Mouse (Mus musculus) CH12F3 (cell line): ENCODE results near the gene Nuak2.
"Not testable (repeated sequence)": the region's sequence is repeated elsewhere in the genome, so short reads cannot be mapped to it uniquely, and the experiment has no call there.

ENCODE experiments used
- in situ Hi-C: fragments of 300-500 bp; cut with MboI; formaldehyde crosslinking; loops from 2 replicates; pipeline ENCODE4 v1.14.3; 2020; ENCODE audit warnings: low sequenced_read_pairs

Gene Nuak2

DNA sequence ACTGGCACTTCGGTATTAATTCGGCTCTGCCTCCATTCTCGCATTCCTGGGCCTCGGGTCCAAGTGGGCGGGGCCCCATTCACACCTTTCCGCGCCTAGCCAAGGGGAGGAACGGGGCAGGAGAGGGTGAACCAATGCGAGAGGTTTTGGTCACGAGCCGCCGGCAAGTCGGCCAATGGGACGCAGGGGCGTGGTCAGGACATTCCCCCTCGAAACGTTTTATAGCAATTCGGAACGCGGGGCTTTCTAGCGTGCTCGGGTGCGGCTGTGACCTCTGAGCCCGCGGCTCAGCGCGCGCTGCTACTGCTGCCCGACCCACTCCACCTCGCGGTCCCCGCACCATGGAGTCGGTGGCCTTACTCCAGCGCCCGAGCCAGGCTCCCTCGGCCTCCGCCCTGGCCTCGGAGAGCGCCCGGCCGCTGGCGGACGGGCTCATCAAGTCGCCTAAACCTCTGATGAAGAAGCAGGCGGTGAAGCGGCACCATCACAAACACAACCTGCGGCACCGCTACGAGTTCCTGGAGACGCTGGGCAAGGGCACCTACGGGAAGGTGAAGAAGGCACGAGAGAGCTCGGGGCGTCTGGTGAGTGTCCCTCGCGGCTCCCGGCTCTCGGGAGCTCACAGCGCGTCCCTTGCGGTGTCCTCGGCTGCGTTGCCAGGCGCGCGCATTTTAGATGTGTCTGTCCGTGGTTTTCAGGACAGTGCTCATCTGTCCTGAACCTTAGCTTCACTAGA lies at the start of gene Nuak2:
TSS of gene Nuak2 (plus strand) at position 238 of the 736 bp plus-strand sequence.
- in situ Hi-C loops, result loop anchor here (5.0 kb wide), 1 partner anchor 36 kb away; no protein-coding TSS in a partner anchor

DNA sequence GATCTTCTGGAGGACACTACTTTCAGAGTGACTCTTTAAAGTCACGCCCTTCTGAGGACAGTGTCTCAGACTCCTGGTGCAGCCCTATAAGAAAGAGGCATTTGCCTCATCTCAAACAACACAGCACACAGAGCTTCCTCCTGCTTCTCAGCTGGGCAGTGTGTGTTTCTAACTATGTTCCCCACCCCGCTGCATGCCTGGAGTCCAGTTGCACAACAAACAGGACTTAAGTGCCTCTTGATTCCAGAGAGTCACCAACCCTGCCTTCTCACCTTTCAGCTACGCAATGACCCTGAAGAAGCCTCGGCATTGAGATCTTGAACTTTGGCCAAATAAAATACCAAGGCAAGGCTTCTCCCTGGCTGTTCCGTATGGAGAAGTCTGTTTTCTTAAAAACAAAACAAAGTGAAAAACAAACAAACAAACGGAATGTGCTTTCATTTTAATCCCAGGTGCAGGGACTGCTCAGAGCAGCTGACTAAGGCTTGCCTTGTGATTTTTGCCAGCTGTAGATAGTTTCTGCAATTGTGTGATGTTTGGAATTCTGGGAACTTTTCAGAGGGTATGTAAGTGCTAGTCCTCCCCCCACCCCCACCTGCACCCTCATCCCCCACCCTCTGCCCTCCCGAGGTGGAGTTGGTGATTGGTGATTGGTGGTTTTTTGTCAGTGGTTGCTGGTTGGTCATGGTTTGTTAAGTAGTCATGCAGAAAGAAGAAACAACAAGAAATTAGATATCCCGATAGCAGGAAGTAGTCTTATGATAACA lies 49.0 kb upstream of the Nuak2 start:
- in situ Hi-C loops, result no loop called here

DNA sequence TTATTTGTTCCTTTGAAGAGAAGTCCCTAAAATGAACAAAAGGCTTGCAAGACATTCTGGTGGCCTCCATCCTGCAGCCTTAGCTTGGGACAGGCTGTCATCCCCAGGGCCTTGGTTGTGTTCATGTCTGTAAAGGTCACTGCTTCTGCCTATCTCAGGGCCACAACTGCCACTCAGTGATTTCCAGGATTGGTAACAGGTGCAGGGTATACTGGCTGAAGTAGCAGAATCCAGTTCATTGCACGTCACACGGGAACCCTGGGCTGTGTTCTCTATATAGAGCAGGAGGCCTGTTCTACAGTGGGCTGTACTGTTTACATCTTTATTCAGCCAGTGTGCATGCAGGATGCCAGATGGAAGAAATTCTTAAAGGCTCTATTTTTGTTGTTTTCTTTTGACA lies 48.0 kb upstream of the Nuak2 start:
- in situ Hi-C loops, result no loop called here

DNA sequence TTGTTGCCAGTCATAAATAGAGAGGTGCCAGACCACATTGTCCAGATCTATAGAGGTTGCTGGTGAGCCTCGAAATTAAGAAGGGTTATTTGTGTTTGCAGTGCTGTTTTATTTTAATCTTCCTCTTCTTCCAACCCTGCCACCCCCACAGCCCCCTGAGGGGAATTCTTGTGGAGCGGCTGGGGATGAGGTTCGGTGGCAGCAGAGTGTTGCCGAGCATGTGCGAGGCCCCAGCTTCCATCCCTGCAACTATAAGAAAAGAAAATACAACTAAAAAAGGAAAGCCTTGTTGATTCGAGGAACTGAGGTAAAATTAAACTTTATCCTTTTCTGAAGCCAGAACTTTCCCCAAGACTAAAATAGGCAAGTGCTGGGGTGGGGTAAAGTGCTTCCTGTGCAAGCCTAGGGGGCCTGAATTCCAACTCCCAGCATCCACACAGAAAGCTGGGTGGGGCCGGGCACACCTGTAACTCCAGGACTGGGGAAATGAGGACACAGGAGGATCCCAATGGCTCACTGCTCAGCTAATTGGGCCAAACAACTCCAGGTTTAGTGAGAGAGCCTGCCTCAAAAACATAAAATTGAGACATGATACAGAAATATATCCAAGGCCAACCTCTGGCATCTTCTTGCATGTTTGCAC lies 47.4 kb upstream of the Nuak2 start:
- in situ Hi-C loops, result no loop called here

DNA sequence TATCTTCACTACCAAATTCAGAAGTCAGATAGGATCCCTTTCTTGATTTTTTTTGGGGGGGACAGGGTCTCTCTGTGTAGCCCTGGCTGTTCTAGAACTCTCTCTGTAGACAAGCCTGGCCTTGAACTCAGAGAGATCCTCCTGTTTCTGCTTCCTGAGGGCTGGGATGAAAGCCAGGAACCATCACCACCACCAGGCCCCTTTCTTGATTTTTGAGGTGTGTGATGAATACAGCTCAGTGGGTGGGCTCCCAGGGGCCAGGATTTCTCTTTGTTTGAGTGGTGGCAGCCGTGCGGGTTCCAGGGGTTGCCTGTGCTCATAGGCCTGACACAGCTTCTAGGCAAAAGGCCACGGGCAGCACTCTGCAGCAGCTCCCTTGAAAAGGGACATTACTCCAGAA lies 44.7 kb upstream of the Nuak2 start:
- in situ Hi-C loops, result no loop called here

DNA sequence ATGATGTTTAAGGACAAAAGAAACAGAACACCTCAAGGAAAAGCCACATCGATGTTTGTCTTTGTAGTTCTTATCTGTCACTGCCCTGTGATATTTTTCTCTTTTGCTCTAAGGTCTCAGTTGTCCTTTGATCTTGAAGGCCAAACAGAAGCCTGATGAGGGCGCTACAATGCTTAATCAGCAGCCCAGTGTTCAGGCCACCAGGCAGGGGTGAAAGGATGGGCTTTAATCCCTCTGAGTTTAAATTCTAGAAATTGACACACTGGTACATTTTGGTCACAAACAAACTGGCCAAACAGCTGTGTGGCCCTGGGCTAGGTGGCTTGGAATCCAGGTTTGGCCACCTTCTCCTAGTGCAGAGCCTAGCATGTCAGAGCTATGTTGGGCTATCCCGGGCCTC lies 39.2 kb upstream of the Nuak2 start:
- in situ Hi-C loops, result no loop called here

DNA sequence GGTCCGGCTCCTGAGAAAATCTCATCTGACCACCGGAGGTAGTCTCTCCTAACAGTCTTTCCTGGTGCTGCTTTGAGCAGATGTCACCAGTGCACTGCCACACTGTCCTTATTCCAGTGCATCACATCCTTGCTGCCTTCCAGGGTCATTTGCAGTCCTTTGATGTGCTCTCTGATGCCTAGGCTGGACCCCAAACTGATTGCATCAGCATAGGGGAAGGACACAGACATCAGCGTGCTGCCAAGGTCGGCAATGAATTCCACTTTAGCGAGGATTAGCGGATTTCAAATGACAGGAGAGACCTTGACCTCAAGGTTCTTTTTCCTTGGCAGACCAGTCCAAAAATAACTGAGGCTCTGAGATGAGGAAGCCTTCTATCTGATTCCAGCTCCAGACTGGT lies 38.8 kb upstream of the Nuak2 start:
- in situ Hi-C loops, result no loop called here

DNA sequence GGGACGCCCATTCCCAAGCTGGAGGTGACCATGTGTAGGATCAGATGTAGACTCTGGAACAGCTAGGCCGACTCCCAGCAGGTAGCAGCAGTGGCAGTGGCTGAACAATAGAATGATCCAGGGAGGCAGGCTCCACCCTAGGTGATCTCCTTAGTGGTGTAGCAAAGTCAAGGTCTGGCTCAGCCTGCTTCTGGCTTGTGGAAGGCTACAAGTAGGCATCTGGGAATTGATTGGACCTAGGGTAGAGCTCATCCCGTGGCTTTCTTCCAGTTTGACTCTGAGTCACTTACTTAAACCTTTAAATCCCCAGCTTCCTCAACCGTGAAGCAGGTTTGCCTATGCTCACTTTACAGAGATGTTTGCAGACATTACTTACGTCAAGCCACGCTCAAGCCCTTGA lies 35.3 kb upstream of the Nuak2 start:
- in situ Hi-C loops, result not testable (repeated sequence)

DNA sequence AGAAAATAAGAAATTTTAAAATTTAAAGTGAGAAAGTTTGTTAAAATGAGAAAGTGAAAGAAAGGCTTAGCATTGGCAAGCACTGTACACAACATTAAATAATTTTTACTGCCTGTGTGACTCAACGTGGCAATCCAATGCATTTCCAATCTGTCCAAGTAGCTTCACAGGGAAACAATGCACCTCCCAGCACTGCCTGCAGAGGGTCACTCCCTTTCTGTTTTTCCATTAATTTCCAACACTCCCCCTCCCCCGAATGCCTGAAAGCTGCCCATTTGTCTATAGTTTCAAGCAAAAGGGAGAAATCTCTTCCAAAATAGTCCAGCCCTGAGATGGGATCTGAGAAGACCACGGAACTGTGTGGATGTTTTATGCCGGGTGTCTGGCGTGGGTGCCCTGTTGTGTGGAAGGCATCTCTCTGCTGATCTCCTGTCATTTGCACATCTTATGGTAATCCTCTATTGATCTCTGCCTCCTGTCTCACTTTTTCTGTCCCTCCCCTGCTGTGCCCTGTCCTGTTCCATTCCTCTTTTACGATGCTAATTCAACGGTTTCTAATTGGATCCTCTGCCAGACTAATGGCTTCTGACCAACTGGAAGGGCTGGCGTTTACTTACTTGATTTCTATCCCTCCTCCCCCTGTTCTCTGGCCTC lies 34.3 kb upstream of the Nuak2 start:
- in situ Hi-C loops, result no loop called here

DNA sequence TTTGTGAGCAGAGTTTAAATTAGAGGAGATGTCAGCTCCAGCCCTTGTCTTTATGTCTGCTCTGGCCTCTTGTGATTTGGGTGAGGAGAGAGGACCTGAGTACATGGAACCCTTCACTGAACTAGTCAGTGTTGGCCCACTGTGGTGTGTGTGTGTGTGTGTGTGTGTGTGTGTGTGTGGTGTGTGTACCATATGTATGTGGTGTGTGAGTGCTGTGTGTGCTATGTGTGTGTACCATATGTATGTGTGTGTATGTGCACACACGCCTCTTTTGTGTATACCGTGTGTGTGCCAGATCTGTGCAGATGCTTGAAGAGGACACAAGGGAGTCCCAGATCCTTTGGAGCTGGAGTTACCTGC lies 33.8 kb upstream of the Nuak2 start:
- in situ Hi-C loops, result no loop called here

DNA sequence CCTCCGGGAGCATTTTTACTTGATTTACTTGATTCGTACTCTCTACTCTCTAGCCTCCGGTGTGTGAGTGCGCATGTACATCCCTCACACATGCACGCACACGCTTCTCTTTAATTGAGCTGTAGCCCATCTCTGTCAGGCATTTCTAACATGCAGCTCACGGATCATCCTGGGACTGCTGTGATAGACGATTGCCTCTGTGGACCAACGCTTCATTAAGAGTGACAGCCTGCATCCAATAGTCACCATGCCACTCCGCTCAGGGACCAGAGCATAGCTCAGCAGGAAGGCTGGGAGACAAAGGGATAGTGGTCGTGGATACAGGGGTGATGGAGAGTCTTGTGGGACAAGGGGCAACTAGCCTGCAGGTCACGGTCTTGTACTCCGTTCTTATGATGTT lies 32.9 kb upstream of the Nuak2 start:
- in situ Hi-C loops, result no loop called here

DNA sequence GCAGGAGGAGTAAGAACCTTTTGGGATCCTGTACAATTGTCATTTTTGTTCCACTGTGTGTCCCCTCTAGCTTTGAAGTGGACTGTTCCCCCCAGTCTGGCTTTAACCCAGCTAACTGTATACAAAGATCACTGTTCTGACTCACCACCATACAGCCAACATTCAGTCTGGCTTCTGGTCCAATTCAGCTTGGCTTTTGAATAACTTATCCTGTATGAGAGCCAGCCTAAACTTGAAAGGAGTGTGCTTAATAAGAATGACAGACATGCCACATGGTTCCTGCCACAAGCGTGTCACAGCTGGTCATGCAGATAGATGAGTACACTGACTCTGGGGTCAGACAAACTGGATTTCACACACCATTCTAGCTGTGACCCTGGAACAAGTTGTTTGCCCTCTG lies 29.2 kb upstream of the Nuak2 start:
- in situ Hi-C loops, result no loop called here

DNA sequence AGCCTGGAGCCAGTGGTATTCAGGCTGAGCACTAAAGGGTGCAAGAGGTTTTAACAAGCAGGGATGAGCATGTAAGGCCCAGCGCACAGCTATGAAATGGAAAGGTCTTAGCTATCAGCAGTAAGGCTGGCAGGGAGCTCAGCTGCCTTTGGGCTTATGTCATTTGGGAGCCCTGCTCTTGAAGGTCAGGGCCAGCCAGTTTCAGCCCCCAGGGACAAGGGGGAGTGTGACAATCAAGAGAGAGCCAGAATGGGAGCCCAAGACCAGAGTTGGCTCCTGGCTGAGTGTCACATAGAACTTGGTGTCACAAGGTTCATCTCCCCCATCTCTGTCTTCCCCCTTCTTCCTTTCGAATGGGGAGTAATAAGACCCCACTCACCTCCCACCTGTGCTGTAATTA lies 28.5 kb upstream of the Nuak2 start:
- in situ Hi-C loops, result no loop called here

DNA sequence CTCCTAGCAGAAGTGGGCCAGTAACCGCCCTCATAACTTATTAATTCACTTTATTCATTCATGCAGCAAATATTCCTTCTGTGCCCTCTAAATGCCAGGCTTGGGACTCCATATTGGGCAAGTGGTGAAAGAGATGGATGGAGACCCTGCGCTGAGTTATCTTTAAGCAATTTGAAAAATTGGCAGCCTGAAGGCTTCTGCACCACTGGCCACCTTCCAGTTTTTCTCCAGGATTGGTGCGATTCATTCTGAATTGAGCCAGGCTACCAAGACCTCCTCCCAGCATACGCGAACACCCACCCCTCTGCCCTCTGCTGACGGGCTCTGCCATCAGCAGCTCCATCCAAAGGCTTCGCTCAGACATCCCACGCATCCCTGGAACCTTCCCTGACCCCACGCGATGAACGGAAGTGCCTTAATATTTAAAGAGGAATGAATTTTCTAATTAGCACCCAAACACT lies 27.9 kb upstream of the Nuak2 start:
- in situ Hi-C loops, result no loop called here

DNA sequence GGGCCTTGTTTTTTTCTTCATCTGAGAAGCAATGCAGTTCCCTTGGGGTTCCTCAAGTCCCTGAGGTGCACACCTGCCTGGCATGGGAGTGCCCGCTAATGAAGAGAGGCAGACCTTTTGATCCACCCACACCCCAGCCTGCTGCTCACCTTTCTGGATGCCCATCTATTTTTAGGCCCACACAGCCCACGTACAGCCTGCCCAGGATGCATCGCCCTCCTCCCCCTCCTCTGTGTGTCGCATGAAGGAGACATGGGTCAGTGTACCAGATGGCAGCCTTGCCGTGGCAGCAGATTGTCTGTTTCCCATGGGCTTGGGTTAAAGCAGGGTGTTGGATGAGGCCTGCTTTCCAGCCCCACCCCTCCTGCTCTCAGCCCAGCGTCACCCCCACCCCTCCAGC lies 26.0 kb upstream of the Nuak2 start:
- in situ Hi-C loops, result no loop called here

DNA sequence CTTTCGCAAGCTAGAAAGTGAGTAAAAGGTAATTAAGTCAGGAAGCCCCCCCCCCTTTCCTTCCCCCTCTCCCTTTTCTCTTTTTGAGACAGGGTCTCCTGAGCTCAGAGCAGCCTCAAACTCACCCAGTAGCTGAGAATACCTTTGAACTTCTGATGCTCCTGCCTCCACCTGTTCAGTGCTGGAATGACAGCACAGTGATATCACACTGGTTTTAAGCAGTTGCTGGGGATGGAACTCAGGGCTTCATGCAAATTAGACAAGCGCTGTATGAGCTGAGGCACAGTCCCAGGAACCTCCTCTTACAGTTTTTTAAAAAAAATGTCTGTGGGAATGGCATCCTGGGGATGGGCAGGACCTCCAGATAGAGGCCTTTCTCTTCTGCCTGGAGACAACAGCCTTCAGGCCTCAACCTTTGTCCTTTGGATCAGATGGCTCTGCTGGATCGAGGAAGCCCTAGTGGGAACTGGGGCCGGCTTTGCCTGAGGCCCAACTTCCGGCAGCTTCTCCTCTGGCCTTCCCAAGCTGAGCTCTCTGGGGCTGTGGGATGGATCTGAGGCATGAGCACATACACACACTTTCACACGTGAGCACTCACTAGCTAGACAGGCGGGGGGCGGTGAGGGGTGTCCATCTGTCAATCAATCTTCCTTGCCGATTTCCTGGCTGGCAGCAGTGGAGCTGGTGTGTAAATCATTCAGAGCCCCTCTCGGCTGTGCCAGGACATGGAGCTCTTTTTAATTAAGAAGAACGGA lies 24.8 kb upstream of the Nuak2 start:
- in situ Hi-C loops, result no loop called here

DNA sequence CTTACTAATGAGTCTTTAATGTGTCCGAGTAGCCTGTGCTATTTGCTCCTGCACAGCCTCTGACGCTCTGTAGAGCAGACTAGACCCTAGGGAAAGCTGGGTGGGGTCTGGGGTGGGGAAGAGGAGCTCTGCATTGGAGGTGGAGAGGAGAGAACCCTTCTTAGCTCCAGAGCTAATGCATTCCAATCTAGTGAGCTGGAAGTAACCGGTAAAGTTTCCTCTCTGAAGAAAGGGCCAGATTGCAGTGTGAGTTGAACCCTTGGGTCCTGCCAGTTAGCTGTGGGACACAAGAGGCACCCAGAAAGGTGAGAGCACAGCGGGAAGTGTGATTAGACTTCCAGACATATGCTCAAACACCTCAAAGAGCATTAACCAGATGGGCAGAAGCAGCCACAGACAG lies 24.2 kb upstream of the Nuak2 start:
- in situ Hi-C loops, result no loop called here

DNA sequence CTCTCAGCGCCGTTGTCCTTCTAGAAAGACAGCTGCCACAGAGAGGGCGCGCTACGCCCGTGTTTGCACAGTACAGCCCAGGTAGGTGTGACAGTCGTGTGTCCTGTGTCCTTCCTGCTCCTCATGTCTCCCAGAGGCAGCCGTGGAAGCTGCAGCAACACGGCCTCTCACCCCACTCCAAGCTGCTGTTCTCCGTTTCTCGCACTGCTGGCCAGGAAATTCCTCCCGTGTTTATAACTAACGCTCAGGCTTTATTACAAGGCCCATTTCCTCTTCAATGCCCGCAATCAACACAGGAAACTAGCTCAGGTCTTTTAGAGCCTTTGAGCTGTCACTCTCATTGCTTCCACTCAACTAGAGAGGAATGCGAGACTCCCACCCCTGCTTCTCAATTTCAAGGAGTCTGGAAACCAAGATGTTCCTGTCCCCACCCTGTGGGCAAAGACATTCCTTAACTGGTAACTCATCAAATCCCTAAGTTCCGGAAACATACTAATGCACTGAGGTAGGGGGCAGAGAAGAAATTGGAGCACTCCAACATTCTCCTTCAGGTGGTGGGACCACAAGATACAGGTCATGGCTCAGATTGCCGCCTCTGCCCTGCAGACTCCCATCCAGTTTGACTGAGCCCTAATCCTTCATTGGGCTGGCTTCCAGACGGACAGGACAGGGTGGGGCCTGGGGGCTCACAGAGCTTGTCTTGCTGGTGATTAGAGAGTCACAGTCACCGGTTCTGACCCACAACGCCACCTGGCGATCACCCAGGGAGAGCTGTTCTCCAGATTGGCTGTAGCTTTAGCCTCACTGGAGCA lies 23.4 kb upstream of the Nuak2 start:
- in situ Hi-C loops, result no loop called here

DNA sequence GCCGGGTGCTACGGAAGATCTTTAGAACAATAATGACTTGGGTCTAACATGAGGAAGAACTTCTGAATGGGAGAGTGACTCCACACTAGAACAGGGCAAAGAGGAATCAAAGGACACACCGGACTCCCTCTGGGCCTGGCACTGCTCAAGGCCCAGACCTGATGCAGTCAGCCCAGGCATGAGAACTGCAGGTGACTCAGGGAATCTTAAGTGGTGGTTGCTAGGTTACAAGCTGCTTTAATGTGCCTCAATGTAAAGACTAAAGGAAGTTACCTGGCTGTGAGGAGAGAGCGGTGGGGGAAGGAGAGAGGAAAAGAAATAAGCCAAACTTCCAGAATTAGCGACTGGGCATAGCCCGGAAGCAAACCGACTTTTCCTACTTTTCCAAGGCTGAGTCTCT lies 20.4 kb upstream of the Nuak2 start:
- in situ Hi-C loops, result no loop called here

DNA sequence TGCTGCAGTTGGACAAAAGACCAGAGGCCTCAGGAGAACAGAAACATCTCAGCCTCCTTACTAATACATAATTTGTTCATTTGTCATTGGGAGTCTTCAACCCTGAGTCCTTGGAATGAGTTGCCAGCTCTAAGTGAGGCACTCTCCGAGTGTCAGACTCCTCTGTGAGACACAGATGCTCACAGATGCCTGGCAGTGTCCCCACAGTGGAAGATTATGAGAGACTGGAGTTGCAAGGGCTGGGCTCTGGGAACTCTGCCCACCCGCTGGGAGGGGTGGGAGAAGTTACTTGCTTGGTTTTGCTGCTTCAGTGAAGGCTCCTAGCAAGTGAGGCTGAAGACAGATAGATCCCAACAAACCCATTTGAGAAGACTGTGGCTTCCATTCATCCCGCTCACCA lies 19.9 kb upstream of the Nuak2 start:
- in situ Hi-C loops, result no loop called here
